Mouse (Mus musculus): ENCODE data around the gene Aldh18a1. TPM values are rescaled to one million over a fixed set of nuclear protein-coding genes. Genes with fewer than 3 reads are reported as not detected.
"Not testable (repeated sequence)": the region's sequence is repeated elsewhere in the genome, so short reads cannot be mapped to it uniquely, and the experiment has no call there.

Aldh18a1 gene
- polyA plus RNA-seq, 1 experiment from 2014 or later, result 70.1 TPM

- H3K36me3 ChIP-seq (ENCODE audit: insufficient read depth), result peaks cover 19% of the 10 kb centered on the region
- H3K27ac ChIP-seq (ENCODE audit: low read depth), result no peak overlapping the region
- WGBS, result 86% methylated on average over 6 of the region's 6 CpGs
- TF ChIP-seq CTCF (IDR thresholded peaks at IDR 0.05; ENCODE audit: low read depth), result no peak
- H3K9me3 ChIP-seq (ENCODE audit: low read depth, low read length), result no peaks in the 10 kb centered on the region
- no peak overlapping the region for H3K9ac ChIP-seq
- no peak overlapping the region for H3K4me2 ChIP-seq
- no peak for DNase-seq
- 0 out of 2 replicates have a peak, but pooled peaks cover 3% of the 10 kb centered on the region for H3K4me1 ChIP-seq (ENCODE audit: insufficient read depth)
- no peaks in the 10 kb centered on the region for H3K27me3 ChIP-seq (ENCODE audit: insufficient read depth, low read length)
- H3K4me3 ChIP-seq (ENCODE audit: low read depth, low read length), result no peak overlapping the region
- no peak for ATAC-seq (ENCODE audit: insufficient read depth)
These were observed 19.4 kb upstream of the Aldh18a1 start for GRCm38 (mm10) chr19:40607676-40608075.

- H3K9ac ChIP-seq, result no peak overlapping the region
- H3K27ac ChIP-seq (ENCODE audit: low read depth), result no peak overlapping the region
- DNase-seq (no peak), ATAC-seq (ENCODE audit: insufficient read depth) (no peak)
- TF ChIP-seq CTCF (IDR thresholded peaks at IDR 0.05; ENCODE audit: low read depth), result no peak
- H3K4me2 ChIP-seq, result no peak overlapping the region
- H3K27me3 ChIP-seq (ENCODE audit: insufficient read depth, low read length), result no peaks in the 10 kb centered on the region
- H3K4me3 ChIP-seq (ENCODE audit: low read depth, low read length), result no peak overlapping the region
- 87% methylated on average over 9 of the region's 9 CpGs for WGBS
- no peaks in the 10 kb centered on the region for H3K9me3 ChIP-seq (ENCODE audit: low read depth, low read length)
- peaks cover 19% of the 10 kb centered on the region for H3K36me3 ChIP-seq (ENCODE audit: insufficient read depth)
- H3K4me1 ChIP-seq (ENCODE audit: insufficient read depth), result no peaks in the 10 kb centered on the region
These were observed 16.9 kb upstream of the Aldh18a1 start for GRCm38 (mm10) chr19:40605189-40605588.

DNA sequence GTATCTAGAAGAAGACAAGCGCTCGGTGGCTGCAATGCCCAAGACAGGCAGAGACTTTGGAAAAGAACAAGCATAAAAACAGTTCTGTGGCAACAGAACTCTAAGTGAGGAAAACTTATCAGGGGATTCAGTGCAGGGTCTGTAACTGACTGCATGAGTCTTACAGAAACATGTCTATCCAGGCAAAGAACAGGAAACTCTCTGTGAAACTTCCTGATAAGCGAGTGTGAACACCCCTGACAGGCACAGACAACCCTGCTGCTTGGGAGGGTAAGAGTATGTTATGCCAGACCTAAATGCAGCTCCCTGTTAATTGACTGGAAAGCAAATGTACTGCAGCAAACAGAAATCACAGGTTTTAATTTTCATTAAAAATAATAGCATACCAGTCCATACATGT, 13.6 kb upstream of the Aldh18a1 start:
- Histone ChIP-seq H3K27ac (ENCODE audit: low read depth) (no peak overlapping the region), H3K27me3 (ENCODE audit: insufficient read depth, low read length) (no peaks in the 10 kb centered on the region), H3K4me1 (ENCODE audit: insufficient read depth) (no peaks in the 10 kb centered on the region), H3K4me3 (ENCODE audit: low read depth, low read length) (no peak overlapping the region), H3K36me3 (ENCODE audit: insufficient read depth) (peaks cover 18% of the 10 kb centered on the region), H3K9me3 (ENCODE audit: low read depth, low read length) (no peaks in the 10 kb centered on the region), H3K4me2 (no peak overlapping the region), H3K9ac (no peak overlapping the region)
- no peak for ATAC-seq (ENCODE audit: insufficient read depth)
- no peak for TF ChIP-seq CTCF (IDR thresholded peaks at IDR 0.05; ENCODE audit: low read depth)
- DNase-seq, result no peak
- 88% methylated on average over 3 of the region's 3 CpGs for WGBS

GRCm38 (mm10) chr19:40600846-40601245, 12.6 kb upstream of the Aldh18a1 start:
- H3K4me1 ChIP-seq (ENCODE audit: insufficient read depth); H3K27me3 ChIP-seq (ENCODE audit: insufficient read depth, low read length); ATAC-seq (ENCODE audit: insufficient read depth); DNase-seq; H3K4me3 ChIP-seq (ENCODE audit: low read depth, low read length); H3K27ac ChIP-seq (ENCODE audit: low read depth); H3K9ac ChIP-seq; H3K9me3 ChIP-seq (ENCODE audit: low read depth, low read length); H3K4me2 ChIP-seq: not testable (repeated sequence)
- WGBS, result 85% methylated on average over 5 of the region's 5 CpGs
- peaks cover 18% of the 10 kb centered on the region for H3K36me3 ChIP-seq (ENCODE audit: insufficient read depth)

DNA sequence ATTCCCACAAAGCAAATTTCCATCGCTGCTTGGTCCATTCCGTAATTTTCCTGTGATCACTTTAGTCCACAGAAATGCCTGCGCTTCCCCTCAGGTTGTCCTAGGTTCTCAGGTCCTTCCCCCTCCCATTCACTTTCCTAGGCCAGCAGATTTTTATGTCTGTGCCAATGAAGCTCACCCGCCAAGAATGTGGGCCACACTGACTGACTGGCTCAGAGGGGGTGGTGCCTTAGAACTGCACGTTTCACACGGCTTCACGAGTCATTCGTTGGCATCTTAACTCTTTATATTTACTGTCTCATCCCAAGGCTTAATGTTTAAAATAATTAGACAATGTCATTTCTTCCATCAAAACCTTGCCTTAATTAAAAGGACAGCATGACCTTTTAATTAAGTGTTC, 7.6 kb upstream of the Aldh18a1 start:
- H3K27ac ChIP-seq (ENCODE audit: low read depth), result no peak overlapping the region

DNA sequence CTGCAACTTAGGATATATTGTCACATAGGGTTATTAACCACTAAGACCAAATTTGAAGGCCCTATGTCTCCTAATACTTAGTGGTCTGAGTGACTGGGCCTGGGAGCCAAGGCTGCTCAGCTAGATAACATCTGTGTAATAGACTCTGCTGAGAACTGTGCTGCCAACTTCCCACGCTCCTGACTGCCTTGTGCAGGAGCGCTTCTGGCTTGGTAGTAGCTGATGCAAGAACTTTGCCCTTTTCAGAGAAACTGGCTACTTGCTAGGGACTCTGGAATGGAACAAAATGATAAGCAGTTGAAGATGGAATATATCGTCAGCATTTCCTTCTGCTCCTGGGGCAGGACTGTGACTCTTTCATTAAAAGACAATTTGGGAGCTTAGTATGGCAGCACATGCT, 7.0 kb upstream of the Aldh18a1 start:
- Histone ChIP-seq H3K27ac (ENCODE audit: low read depth) (no peak overlapping the region), H3K4me1 (ENCODE audit: insufficient read depth) (no peaks in the 10 kb centered on the region), H3K9me3 (ENCODE audit: low read depth, low read length) (no peaks in the 10 kb centered on the region), H3K9ac (no peak overlapping the region), H3K27me3 (ENCODE audit: insufficient read depth, low read length) (no peaks in the 10 kb centered on the region), H3K4me2 (no peak overlapping the region), H3K4me3 (ENCODE audit: low read depth, low read length) (no peak overlapping the region), H3K36me3 (ENCODE audit: insufficient read depth) (peaks cover 12% of the 10 kb centered on the region; the same call in 1 of the 2 replicates)
- no peak for ATAC-seq (ENCODE audit: insufficient read depth)
- no peak for TF ChIP-seq CTCF (IDR thresholded peaks at IDR 0.05; ENCODE audit: low read depth)
- DNase-seq, result no peak
- 86% methylated on average over 3 of the region's 3 CpGs for WGBS

More for the DNA sequence above, 7.6 kb upstream of the Aldh18a1 start:
- WGBS, result 84% methylated on average over 8 of the region's 8 CpGs
- DNase-seq (no peak), ATAC-seq (ENCODE audit: insufficient read depth) (no peak)
- no peak overlapping the region for H3K4me3 ChIP-seq (ENCODE audit: low read depth, low read length)
- no peak overlapping the region for H3K4me2 ChIP-seq
- H3K27me3 ChIP-seq (ENCODE audit: insufficient read depth, low read length), result no peaks in the 10 kb centered on the region
- no peak overlapping the region for H3K9ac ChIP-seq
- H3K4me1 ChIP-seq (ENCODE audit: insufficient read depth), result no peaks in the 10 kb centered on the region
- H3K9me3 ChIP-seq (ENCODE audit: low read depth, low read length), result no peaks in the 10 kb centered on the region
- H3K36me3 ChIP-seq (ENCODE audit: insufficient read depth), result peaks cover 12% of the 10 kb centered on the region; the same call in 1 of the 2 replicates
- no peak for TF ChIP-seq CTCF (IDR thresholded peaks at IDR 0.05; ENCODE audit: low read depth)

- DNase-seq, result peak; percentile 9
- Histone ChIP-seq H3K4me3 (ENCODE audit: low read depth, low read length) (peak overlapping the region; percentile 68), H3K9me3 (ENCODE audit: low read depth, low read length) (no peaks in the 10 kb centered on the region), H3K27me3 (ENCODE audit: insufficient read depth, low read length) (no peaks in the 10 kb centered on the region), H3K36me3 (ENCODE audit: insufficient read depth) (peaks cover 14% of the 10 kb centered on the region; the same call in 1 of the 2 replicates), H3K4me2 (peak overlapping the region; percentile 88), H3K4me1 (ENCODE audit: insufficient read depth) (0 out of 2 replicates have a peak, but pooled peaks cover 8% of the 10 kb centered on the region), H3K27ac (ENCODE audit: low read depth) (peak overlapping the region; percentile 54; the same call in 1 of the 2 replicates), H3K9ac (peak overlapping the region; percentile 52)
- ATAC-seq (ENCODE audit: insufficient read depth), result no peak; the same call in 1 of the 2 replicates
- WGBS, result under 1% methylated on average over 10 of the region's 10 CpGs
- TF ChIP-seq CTCF (IDR thresholded peaks at IDR 0.05; ENCODE audit: low read depth), result no peak
These were observed 1.2 kb upstream of the Aldh18a1 start for GRCm38 (mm10) chr19:40589530-40589880.
